Mouse (Mus musculus): ENCODE results near the gene Cplx2. TPM values are rescaled to one million over a fixed set of nuclear protein-coding genes. Genes with fewer than 3 reads are reported as not detected.

Gene Cplx2
- polyA plus RNA-seq, 1 experiment from 2014 or later, result 30.8 TPM

DNA sequence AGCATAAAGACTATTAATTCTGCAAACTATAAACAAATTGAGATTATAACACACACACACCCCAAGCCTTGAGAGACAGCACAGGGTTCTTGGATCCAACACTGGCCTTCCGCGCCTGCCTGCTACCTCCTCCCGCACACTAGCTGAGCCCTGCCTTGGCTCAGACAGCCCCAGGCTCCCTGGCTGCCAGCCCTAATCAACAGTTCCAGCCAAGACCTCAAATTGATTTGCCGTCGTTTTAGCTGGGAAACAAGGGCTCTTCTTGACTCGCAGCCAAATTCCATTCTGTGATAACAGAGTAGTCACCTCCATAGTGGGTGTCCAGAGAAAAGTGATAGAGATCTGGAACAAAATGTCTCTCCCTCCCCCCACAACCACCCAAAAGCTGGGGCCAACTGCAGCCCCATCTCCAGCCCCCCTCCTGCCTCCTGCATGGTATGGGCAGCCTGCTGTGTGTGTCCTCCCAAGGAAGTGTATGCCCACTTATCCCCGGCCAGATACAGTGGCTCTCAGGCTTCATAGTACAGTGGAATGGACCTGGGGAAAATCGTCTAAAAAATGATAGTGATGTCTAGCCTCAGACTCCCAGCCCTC, 18.9 kb downstream of the Cplx2 start:
- H3K9ac ChIP-seq (ENCODE audit: low read depth, low read length), result no peak overlapping the region
- 35% methylated on average over 8 of the region's 8 CpGs for WGBS
- no peak overlapping the region for H3K4me3 ChIP-seq (ENCODE audit: low read depth, low read length)
- H3K4me2 ChIP-seq (ENCODE audit: low read length), result no peak overlapping the region
- peaks cover 9% of the 10 kb centered on the region for H3K4me1 ChIP-seq (ENCODE audit: control insufficient read depth, insufficient read depth, low read length)
- peak overlapping the region; percentile 71 for H3K27ac ChIP-seq (ENCODE audit: low read length)
- ATAC-seq, result peak; percentile 76
- no peaks in the 10 kb centered on the region for H3K36me3 ChIP-seq (ENCODE audit: control insufficient read depth, insufficient read depth, low read length)
- H3K27me3 ChIP-seq (ENCODE audit: control insufficient read depth, insufficient read depth, low read depth, low read length), result no peaks in the 10 kb centered on the region
- H3K9me3 ChIP-seq (replicated peaks; ENCODE audit: control insufficient read depth, low read length, poor library complexity, severe bottlenecking), result no peaks in the 10 kb centered on the region

DNA sequence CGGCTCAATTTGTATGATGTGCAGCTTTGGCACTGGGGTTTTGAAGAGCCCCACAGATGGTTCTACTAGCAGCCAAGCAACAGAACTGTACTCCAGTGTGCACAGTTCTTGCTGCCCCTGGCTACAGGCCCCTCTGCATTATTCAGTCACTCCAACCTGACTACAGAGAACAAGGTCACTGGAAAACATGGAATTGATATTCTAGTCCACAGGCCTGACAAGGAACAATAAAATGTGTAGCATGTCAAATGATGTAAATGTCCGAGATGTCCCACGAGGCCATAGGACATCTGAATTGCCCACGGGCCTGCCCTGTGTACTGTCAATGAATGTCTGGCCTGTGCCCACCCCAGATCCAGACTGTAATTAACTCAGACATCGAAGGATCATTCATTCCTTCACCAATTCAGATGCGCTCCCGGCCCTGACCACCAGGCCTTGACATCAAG, 19.4 kb downstream of the Cplx2 start:
- Histone ChIP-seq H3K9ac (ENCODE audit: low read depth, low read length) (no peak overlapping the region), H3K36me3 (ENCODE audit: control insufficient read depth, insufficient read depth, low read length) (no peaks in the 10 kb centered on the region), H3K4me3 (ENCODE audit: low read depth, low read length) (no peak overlapping the region), H3K4me1 (ENCODE audit: control insufficient read depth, insufficient read depth, low read length) (peaks cover 7% of the 10 kb centered on the region), H3K27me3 (ENCODE audit: control insufficient read depth, insufficient read depth, low read depth, low read length) (no peaks in the 10 kb centered on the region), H3K27ac (ENCODE audit: low read length) (peak overlapping the region; percentile 71), H3K9me3 (replicated peaks; ENCODE audit: control insufficient read depth, low read length, poor library complexity, severe bottlenecking) (no peaks in the 10 kb centered on the region), H3K4me2 (ENCODE audit: low read length) (no peak overlapping the region)
- WGBS, result 67% methylated on average over 7 of the region's 7 CpGs
- peak; percentile 76 for ATAC-seq

- 84% methylated on average over 4 of the region's 4 CpGs for WGBS
- Histone ChIP-seq H3K27ac (ENCODE audit: low read length) (0 out of 2 replicates have a peak overlapping the region, but pooled peaks have one; percentile 9), H3K4me3 (ENCODE audit: low read depth, low read length) (no peak overlapping the region), H3K36me3 (ENCODE audit: control insufficient read depth, insufficient read depth, low read length) (no peaks in the 10 kb centered on the region), H3K9me3 (replicated peaks; ENCODE audit: control insufficient read depth, low read length, poor library complexity, severe bottlenecking) (no peaks in the 10 kb centered on the region), H3K9ac (ENCODE audit: low read depth, low read length) (no peak overlapping the region), H3K4me2 (ENCODE audit: low read length) (no peak overlapping the region), H3K4me1 (ENCODE audit: control insufficient read depth, insufficient read depth, low read length) (peaks cover 7% of the 10 kb centered on the region), H3K27me3 (ENCODE audit: control insufficient read depth, insufficient read depth, low read depth, low read length) (no peaks in the 10 kb centered on the region)
- ATAC-seq, result no peak
Measured at GRCm38 (mm10) chr13:54391313-54391712, 20.2 kb downstream of the Cplx2 start.

DNA sequence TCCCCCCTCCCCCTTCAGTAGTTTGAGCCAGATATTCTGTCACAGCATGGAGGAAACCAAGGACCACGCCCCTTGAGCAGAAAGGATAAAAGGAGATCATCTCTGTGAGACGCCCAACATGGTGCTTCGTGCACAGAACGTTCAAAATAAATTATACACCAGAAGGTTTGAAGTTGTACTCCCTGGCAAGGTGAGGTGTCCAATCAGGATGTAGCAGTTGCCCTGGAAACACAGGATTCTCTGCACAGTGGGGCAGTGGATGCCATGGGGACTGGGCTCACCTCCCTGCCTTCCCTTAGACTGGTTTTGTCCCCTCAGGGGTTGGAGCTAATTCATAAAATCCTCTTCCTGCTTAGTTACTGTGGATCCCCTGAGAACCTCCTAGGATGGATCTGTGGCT, 25.9 kb downstream of the Cplx2 start:
- Histone ChIP-seq H3K9me3 (replicated peaks; ENCODE audit: control insufficient read depth, low read length, poor library complexity, severe bottlenecking) (no peaks in the 10 kb centered on the region), H3K27ac (ENCODE audit: low read length) (0 out of 2 replicates have a peak overlapping the region, but pooled peaks have one; percentile 4), H3K4me3 (ENCODE audit: low read depth, low read length) (no peak overlapping the region), H3K4me1 (ENCODE audit: control insufficient read depth, insufficient read depth, low read length) (peaks cover 9% of the 10 kb centered on the region), H3K36me3 (ENCODE audit: control insufficient read depth, insufficient read depth, low read length) (no peaks in the 10 kb centered on the region), H3K9ac (ENCODE audit: low read depth, low read length) (no peak overlapping the region), H3K4me2 (ENCODE audit: low read length) (no peak overlapping the region), H3K27me3 (ENCODE audit: control insufficient read depth, insufficient read depth, low read depth, low read length) (no peaks in the 10 kb centered on the region)
- 40% methylated on average over 4 of the region's 4 CpGs for WGBS
- ATAC-seq, result peak; percentile 53; the same call in 1 of the 2 replicates

GRCm38 (mm10) chr13:54400565-54401179, 29.5 kb downstream of the Cplx2 start:
- H3K9me3 ChIP-seq (replicated peaks; ENCODE audit: control insufficient read depth, low read length, poor library complexity, severe bottlenecking), result no peaks in the 10 kb centered on the region
- no peak overlapping the region for H3K4me2 ChIP-seq (ENCODE audit: low read length)
- H3K27ac ChIP-seq (ENCODE audit: low read length), result no peak overlapping the region
- no peaks in the 10 kb centered on the region for H3K36me3 ChIP-seq (ENCODE audit: control insufficient read depth, insufficient read depth, low read length)
- no peak overlapping the region for H3K4me3 ChIP-seq (ENCODE audit: low read depth, low read length)
- H3K9ac ChIP-seq (ENCODE audit: low read depth, low read length), result no peak overlapping the region
- H3K27me3 ChIP-seq (ENCODE audit: control insufficient read depth, insufficient read depth, low read depth, low read length), result no peaks in the 10 kb centered on the region
- 70% methylated on average over 7 of the region's 7 CpGs for WGBS
- no peak for ATAC-seq
- H3K4me1 ChIP-seq (ENCODE audit: control insufficient read depth, insufficient read depth, low read length), result peaks cover 18% of the 10 kb centered on the region

GRCm38 (mm10) chr13:54401180-54401569, 30.0 kb downstream of the Cplx2 start:
- Histone ChIP-seq H3K27ac (ENCODE audit: low read length) (no peak overlapping the region), H3K27me3 (ENCODE audit: control insufficient read depth, insufficient read depth, low read depth, low read length) (no peaks in the 10 kb centered on the region), H3K36me3 (ENCODE audit: control insufficient read depth, insufficient read depth, low read length) (no peaks in the 10 kb centered on the region), H3K4me2 (ENCODE audit: low read length) (no peak overlapping the region), H3K4me1 (ENCODE audit: control insufficient read depth, insufficient read depth, low read length) (peaks cover 18% of the 10 kb centered on the region), H3K4me3 (ENCODE audit: low read depth, low read length) (no peak overlapping the region), H3K9ac (ENCODE audit: low read depth, low read length) (no peak overlapping the region), H3K9me3 (replicated peaks; ENCODE audit: control insufficient read depth, low read length, poor library complexity, severe bottlenecking) (no peaks in the 10 kb centered on the region)
- WGBS, result 76% methylated on average over 5 of the region's 5 CpGs
- ATAC-seq, result no peak

- H3K4me3 ChIP-seq (ENCODE audit: low read depth, low read length), result no peak overlapping the region
- no peak overlapping the region for H3K4me2 ChIP-seq (ENCODE audit: low read length)
- no peaks in the 10 kb centered on the region for H3K27me3 ChIP-seq (ENCODE audit: control insufficient read depth, insufficient read depth, low read depth, low read length)
- H3K9me3 ChIP-seq (replicated peaks; ENCODE audit: control insufficient read depth, low read length, poor library complexity, severe bottlenecking), result no peaks in the 10 kb centered on the region
- no peak for ATAC-seq
- no peaks in the 10 kb centered on the region for H3K36me3 ChIP-seq (ENCODE audit: control insufficient read depth, insufficient read depth, low read length)
- peaks cover 10% of the 10 kb centered on the region for H3K4me1 ChIP-seq (ENCODE audit: control insufficient read depth, insufficient read depth, low read length)
- no peak overlapping the region for H3K9ac ChIP-seq (ENCODE audit: low read depth, low read length)
- H3K27ac ChIP-seq (ENCODE audit: low read length), result no peak overlapping the region
- WGBS, result 72% methylated on average over 4 of the region's 4 CpGs
Measured at GRCm38 (mm10) chr13:54402346-54402745, 31.2 kb downstream of the Cplx2 start.

DNA sequence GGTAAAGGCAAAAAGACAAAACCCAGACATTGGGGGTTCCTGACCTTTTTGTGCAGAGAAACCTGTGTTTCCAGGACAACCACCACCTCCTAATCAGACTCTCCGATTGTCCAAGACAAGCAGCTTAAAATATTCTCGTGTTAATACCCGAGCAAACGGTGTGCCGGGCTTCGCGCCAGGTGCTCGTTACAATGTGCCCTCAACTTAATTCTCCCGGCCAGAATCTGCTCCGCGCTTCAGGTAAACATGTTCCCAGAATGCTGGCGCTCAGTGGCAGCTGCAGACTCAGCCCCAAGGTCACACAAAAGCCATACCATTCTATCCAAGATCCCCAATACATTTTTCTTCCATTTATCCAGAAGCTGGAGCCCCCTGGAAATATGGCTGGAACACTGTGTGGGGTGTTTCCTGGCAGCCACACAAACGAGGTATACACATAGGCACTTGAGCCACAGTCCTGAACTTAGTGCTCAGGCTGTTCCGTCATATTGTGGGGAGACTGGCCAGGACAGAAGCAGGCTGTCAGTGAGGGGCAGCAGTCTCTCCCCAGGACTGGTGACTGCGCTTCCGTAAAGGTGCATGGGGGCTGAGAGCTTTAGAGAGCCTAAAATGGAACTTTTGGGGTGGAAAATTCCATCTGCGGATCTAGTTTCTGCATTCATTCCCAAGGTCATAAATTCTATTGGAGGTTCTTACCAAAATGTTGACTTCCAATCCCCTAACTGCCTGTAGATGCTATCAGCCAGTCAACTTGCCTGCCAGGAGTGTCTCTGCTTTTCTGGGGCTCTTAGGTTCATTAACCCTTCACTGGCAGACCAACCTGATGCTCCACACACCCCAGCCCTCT, 32.3 kb downstream of the Cplx2 start:
- Histone ChIP-seq H3K36me3 (ENCODE audit: control insufficient read depth, insufficient read depth, low read length) (no peaks in the 10 kb centered on the region), H3K4me3 (ENCODE audit: low read depth, low read length) (no peak overlapping the region), H3K27me3 (ENCODE audit: control insufficient read depth, insufficient read depth, low read depth, low read length) (no peaks in the 10 kb centered on the region), H3K4me1 (ENCODE audit: control insufficient read depth, insufficient read depth, low read length) (peaks cover 10% of the 10 kb centered on the region), H3K27ac (ENCODE audit: low read length) (peak overlapping the region; percentile 26; the same call in 1 of the 2 replicates), H3K9me3 (replicated peaks; ENCODE audit: control insufficient read depth, low read length, poor library complexity, severe bottlenecking) (no peaks in the 10 kb centered on the region), H3K4me2 (ENCODE audit: low read length) (0 out of 2 replicates have a peak overlapping the region, but pooled peaks have one; percentile 6), H3K9ac (ENCODE audit: low read depth, low read length) (no peak overlapping the region)
- WGBS, result 46% methylated on average over 17 of the region's 17 CpGs
- no peak for ATAC-seq

GRCm38 (mm10) chr13:54404205-54404604, 33.1 kb downstream of the Cplx2 start:
- Histone ChIP-seq H3K4me2 (ENCODE audit: low read length) (no peak overlapping the region), H3K9me3 (replicated peaks; ENCODE audit: control insufficient read depth, low read length, poor library complexity, severe bottlenecking) (no peaks in the 10 kb centered on the region), H3K27ac (ENCODE audit: low read length) (no peak overlapping the region), H3K36me3 (ENCODE audit: control insufficient read depth, insufficient read depth, low read length) (no peaks in the 10 kb centered on the region), H3K27me3 (ENCODE audit: control insufficient read depth, insufficient read depth, low read depth, low read length) (no peaks in the 10 kb centered on the region), H3K9ac (ENCODE audit: low read depth, low read length) (no peak overlapping the region), H3K4me3 (ENCODE audit: low read depth, low read length) (no peak overlapping the region), H3K4me1 (ENCODE audit: control insufficient read depth, insufficient read depth, low read length) (peaks cover 10% of the 10 kb centered on the region)
- WGBS, result 50% methylated on average over 3 of the region's 3 CpGs
- no peak for ATAC-seq

Data from midbrain, embryonic 16.5 days (tissue).